Mouse (Mus musculus): ENCODE measurements at regions not wholly inside any gene's neighbourhood (a gene's known extent, or its start where the extent isn't known, plus 50 kb on each side); places are given as distances from the start of the nearest gene placed in this dataset.

GRCm38 (mm10) chr3:37971240-37971639 is 246.9 kb upstream of the Gm5148 start:
- 47% methylated on average over 2 of the region's 2 CpGs for WGBS (ENCODE audit: insufficient replicate concordance)
- no peak overlapping the region for H3K27ac ChIP-seq
- no peak overlapping the region for H3K4me2 ChIP-seq
- no peak for ATAC-seq
- no peaks in the 10 kb centered on the region for H3K36me3 ChIP-seq
- no peak overlapping the region for H3K9ac ChIP-seq
- H3K4me3 ChIP-seq = no peak overlapping the region
- H3K27me3 ChIP-seq (replicated peaks) = no peaks in the 10 kb centered on the region; the same call in 1 of the 2 replicates
- peaks cover 8% of the 10 kb centered on the region; the same call in 1 of the 2 replicates for H3K4me1 ChIP-seq
- H3K9me3 ChIP-seq (replicated peaks) = no peaks in the 10 kb centered on the region

GRCm38 (mm10) chr3:37968654-37969053 is 244.4 kb upstream of the Gm5148 start:
- no peak overlapping the region for H3K27ac ChIP-seq
- H3K4me2 ChIP-seq = no peak overlapping the region
- no peaks in the 10 kb centered on the region for H3K36me3 ChIP-seq
- ATAC-seq = no peak
- no peak overlapping the region for H3K9ac ChIP-seq
- H3K4me1 ChIP-seq = no peaks in the 10 kb centered on the region
- H3K4me3 ChIP-seq = no peak overlapping the region
- no peaks in the 10 kb centered on the region for H3K9me3 ChIP-seq (replicated peaks)
- no peaks in the 10 kb centered on the region for H3K27me3 ChIP-seq (replicated peaks)

GRCm38 (mm10) chr3:37965221-37965620 is 240.9 kb upstream of the Gm5148 start:
- WGBS (ENCODE audit: insufficient replicate concordance) = 67% methylated on average over 4 of the region's 4 CpGs
- Histone ChIP-seq H3K9me3 (replicated peaks) (no peaks in the 10 kb centered on the region), H3K27ac (no peak overlapping the region), H3K4me2 (no peak overlapping the region), H3K36me3 (no peaks in the 10 kb centered on the region), H3K4me1 (no peaks in the 10 kb centered on the region), H3K27me3 (replicated peaks) (no peaks in the 10 kb centered on the region), H3K4me3 (no peak overlapping the region), H3K9ac (no peak overlapping the region)
- no peak for ATAC-seq

GRCm38 (mm10) chr3:37964083-37964482 is 239.8 kb upstream of the Gm5148 start:
- no peak overlapping the region for H3K4me2 ChIP-seq
- no peaks in the 10 kb centered on the region for H3K27me3 ChIP-seq (replicated peaks)
- no peaks in the 10 kb centered on the region for H3K36me3 ChIP-seq
- no peaks in the 10 kb centered on the region for H3K9me3 ChIP-seq (replicated peaks)
- no peak for ATAC-seq
- H3K4me1 ChIP-seq = no peaks in the 10 kb centered on the region
- H3K4me3 ChIP-seq = no peak overlapping the region
- WGBS (ENCODE audit: insufficient replicate concordance) = 65% methylated on average over 5 of the region's 5 CpGs
- no peak overlapping the region for H3K27ac ChIP-seq
- no peak overlapping the region for H3K9ac ChIP-seq

GRCm38 (mm10) chr3:37962811-37963210 is 238.5 kb upstream of the Gm5148 start:
- 73% methylated on average over 8 of the region's 8 CpGs for WGBS (ENCODE audit: insufficient replicate concordance)
- no peaks in the 10 kb centered on the region for H3K9me3 ChIP-seq (replicated peaks)
- H3K4me3 ChIP-seq = no peak overlapping the region
- no peaks in the 10 kb centered on the region for H3K36me3 ChIP-seq
- H3K9ac ChIP-seq = no peak overlapping the region
- no peak overlapping the region for H3K4me2 ChIP-seq
- no peaks in the 10 kb centered on the region for H3K27me3 ChIP-seq (replicated peaks)
- H3K4me1 ChIP-seq = no peaks in the 10 kb centered on the region
- no peak overlapping the region for H3K27ac ChIP-seq
- ATAC-seq = no peak

GRCm38 (mm10) chr3:37962043-37962810 is 237.9 kb upstream of the Gm5148 start:
- no peak for ATAC-seq
- H3K27me3 ChIP-seq (replicated peaks) = no peaks in the 10 kb centered on the region
- no peaks in the 10 kb centered on the region for H3K4me1 ChIP-seq
- no peak overlapping the region for H3K27ac ChIP-seq
- H3K4me2 ChIP-seq = no peak overlapping the region
- no peak overlapping the region for H3K9ac ChIP-seq
- no peaks in the 10 kb centered on the region for H3K36me3 ChIP-seq
- H3K4me3 ChIP-seq = no peak overlapping the region
- 69% methylated on average over 12 of the region's 12 CpGs for WGBS (ENCODE audit: insufficient replicate concordance)
- no peaks in the 10 kb centered on the region for H3K9me3 ChIP-seq (replicated peaks)

- no peaks in the 10 kb centered on the region for H3K27me3 ChIP-seq (replicated peaks)
- WGBS (ENCODE audit: insufficient replicate concordance) = 38% methylated on average over 6 of the region's 6 CpGs
- no peak overlapping the region for H3K4me2 ChIP-seq
- H3K27ac ChIP-seq = no peak overlapping the region
- no peak overlapping the region for H3K9ac ChIP-seq
- no peaks in the 10 kb centered on the region for H3K4me1 ChIP-seq
- no peak overlapping the region for H3K4me3 ChIP-seq
- H3K36me3 ChIP-seq = no peaks in the 10 kb centered on the region
- H3K9me3 ChIP-seq (replicated peaks) = no peaks in the 10 kb centered on the region
- no peak for ATAC-seq
Measured at GRCm38 (mm10) chr3:37958361-37958978, 234.2 kb upstream of the Gm5148 start.

- Histone ChIP-seq H3K4me2 (no peak overlapping the region), H3K36me3 (no peaks in the 10 kb centered on the region), H3K9me3 (replicated peaks) (no peaks in the 10 kb centered on the region), H3K4me1 (no peaks in the 10 kb centered on the region), H3K9ac (no peak overlapping the region), H3K4me3 (no peak overlapping the region), H3K27me3 (replicated peaks) (no peaks in the 10 kb centered on the region), H3K27ac (no peak overlapping the region)
- WGBS (ENCODE audit: insufficient replicate concordance) = 47% methylated on average over 6 of the region's 6 CpGs
- ATAC-seq = no peak
Measured at GRCm38 (mm10) chr3:37956543-37956942, 232.3 kb upstream of the Gm5148 start.

- no peaks in the 10 kb centered on the region for H3K9me3 ChIP-seq (replicated peaks)
- H3K4me3 ChIP-seq = no peak overlapping the region
- no peaks in the 10 kb centered on the region for H3K4me1 ChIP-seq
- 59% methylated on average over 3 of the region's 3 CpGs for WGBS (ENCODE audit: insufficient replicate concordance)
- no peak for ATAC-seq
- no peak overlapping the region for H3K4me2 ChIP-seq
- no peaks in the 10 kb centered on the region for H3K27me3 ChIP-seq (replicated peaks)
- no peak overlapping the region for H3K9ac ChIP-seq
- no peaks in the 10 kb centered on the region for H3K36me3 ChIP-seq
- H3K27ac ChIP-seq = no peak overlapping the region
Measured at GRCm38 (mm10) chr3:37952891-37953290, 228.6 kb upstream of the Gm5148 start.

- no peak overlapping the region for H3K4me2 ChIP-seq
- no peak overlapping the region for H3K4me3 ChIP-seq
- no peaks in the 10 kb centered on the region for H3K4me1 ChIP-seq
- H3K27me3 ChIP-seq (replicated peaks) = no peaks in the 10 kb centered on the region
- no peaks in the 10 kb centered on the region for H3K9me3 ChIP-seq (replicated peaks)
- no peaks in the 10 kb centered on the region for H3K36me3 ChIP-seq
- no peak overlapping the region for H3K27ac ChIP-seq
- no peak for ATAC-seq
- H3K9ac ChIP-seq = no peak overlapping the region
Measured at GRCm38 (mm10) chr3:37952251-37952650, 228.0 kb upstream of the Gm5148 start.

- ATAC-seq = no peak
- Histone ChIP-seq H3K9ac (no peak overlapping the region), H3K27me3 (replicated peaks) (no peaks in the 10 kb centered on the region), H3K9me3 (replicated peaks) (no peaks in the 10 kb centered on the region), H3K36me3 (no peaks in the 10 kb centered on the region), H3K4me2 (no peak overlapping the region), H3K4me3 (no peak overlapping the region), H3K27ac (no peak overlapping the region), H3K4me1 (no peaks in the 10 kb centered on the region)
Measured at GRCm38 (mm10) chr3:37943661-37944060, 219.4 kb upstream of the Gm5148 start.

- Histone ChIP-seq H3K27ac (no peak overlapping the region), H3K4me3 (no peak overlapping the region), H3K9ac (no peak overlapping the region), H3K4me1 (0 out of 2 replicates have a peak, but pooled peaks cover 7% of the 10 kb centered on the region), H3K9me3 (replicated peaks) (no peaks in the 10 kb centered on the region), H3K36me3 (no peaks in the 10 kb centered on the region), H3K27me3 (replicated peaks) (no peaks in the 10 kb centered on the region), H3K4me2 (no peak overlapping the region)
- ATAC-seq = no peak
- WGBS (ENCODE audit: insufficient replicate concordance) = 68% methylated on average over 3 of the region's 3 CpGs
Measured at GRCm38 (mm10) chr3:37940016-37940415, 215.7 kb upstream of the Gm5148 start.

- H3K9me3 ChIP-seq (replicated peaks) = no peaks in the 10 kb centered on the region
- 0 out of 2 replicates have a peak, but pooled peaks cover 7% of the 10 kb centered on the region for H3K4me1 ChIP-seq
- ATAC-seq = no peak
- H3K4me2 ChIP-seq = no peak overlapping the region
- H3K36me3 ChIP-seq = no peaks in the 10 kb centered on the region
- H3K9ac ChIP-seq = no peak overlapping the region
- H3K27ac ChIP-seq = no peak overlapping the region
- H3K4me3 ChIP-seq = no peak overlapping the region
- no peaks in the 10 kb centered on the region for H3K27me3 ChIP-seq (replicated peaks)
- WGBS (ENCODE audit: insufficient replicate concordance) = 82% methylated on average over 11 of the region's 11 CpGs
Measured at GRCm38 (mm10) chr3:37938870-37939269, 214.6 kb upstream of the Gm5148 start.

Data from liver, embryonic 12.5 days (tissue).